Comparison of ENCODE assay signal across 8 mouse cellular contexts in the genomic region with DNA sequence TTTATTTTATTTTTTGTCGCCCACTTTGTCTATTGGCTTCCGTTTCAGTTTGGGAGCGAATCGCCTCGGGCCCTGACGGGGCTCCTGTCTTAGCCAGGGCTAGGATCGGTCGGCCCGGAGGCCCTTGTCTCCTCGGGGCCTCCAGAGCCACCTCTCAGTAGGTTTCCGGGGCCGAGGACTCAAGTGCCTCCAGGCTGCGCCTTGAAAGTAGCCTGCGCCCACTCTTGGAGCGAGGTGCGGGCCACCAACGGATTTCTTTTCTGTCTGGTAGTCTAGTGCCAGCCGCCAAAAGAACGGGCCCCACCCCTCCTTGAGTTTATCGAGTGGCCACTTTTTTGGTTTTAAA. TPM values are rescaled to one million over a fixed set of nuclear protein-coding genes. Genes with fewer than 3 reads are reported as not detected.
DNase-seq lines count a peak whose midpoint lies in the region; ATAC-seq lines count a peak whose summit lies in the region.

No protein-coding gene starts in this region.

- H3K36me3 ChIP-seq in hindbrain, embryonic 10.5 days, result peaks cover 28% of the 10 kb centered on the region

- WGBS in hindbrain, embryonic 10.5 days, result under 1% methylated on average over 20 of the region's 20 CpGs

- peaks cover 13% of the 10 kb centered on the region for H3K4me1 ChIP-seq in hindbrain, embryonic 10.5 days (replicated peaks)

- H3K27ac ChIP-seq in hindbrain, embryonic 10.5 days, result peak overlapping the region; percentile 99

- no peaks in the 10 kb centered on the region for H3K9me3 ChIP-seq in hindbrain, embryonic 10.5 days

- no peak for ATAC-seq in inflammation-experienced regulatory T-cells, adult 6 months

- H3K27me3 ChIP-seq in hindbrain, embryonic 10.5 days (ENCODE audit: insufficient read depth, poor library complexity, severe bottlenecking), result no peaks in the 10 kb centered on the region

- peak; percentile 66 for DNase-seq in MN1 (ENCODE audit: low spot score)
- DNase-seq in cerebellum, adult 18-20 months, result peak; percentile 29 to 52
- peak; percentile 18 to 61 for DNase-seq in frontal cortex, adult 2 months (ENCODE audit: extremely low spot score in 1 of 2, low spot score in 1 of 2)
- no peak for DNase-seq in hindbrain, embryonic 10.5 days (ENCODE audit: low spot score)
- peak; percentile 49 to 63 for DNase-seq in layer of hippocampus, postnatal 14 days (ENCODE audit: low spot score in 2 of 2)
- peak; percentile 50 for DNase-seq in lung, postnatal 25 days (ENCODE audit: low spot score)
- peak; percentile 24 to 33 for DNase-seq in right cerebral cortex, postnatal 36 days (ENCODE audit: low spot score in 2 of 2)

- peak overlapping the region; percentile 96 for H3K4me3 ChIP-seq in hindbrain, embryonic 10.5 days

RNA-seq across cellular contexts. Expression of a gene that starts 1.6 kb away (rescaled TPM):
- polyA plus RNA-seq in frontal cortex, adult 2 months (2012; rRNA removed), result 179 and 181 TPM in 2 replicates
- polyA plus RNA-seq in hindbrain, embryonic 10.5 days (2016; fragmentation: Nextera tagmentation; extraction: Ambion mirVana), result 203 and 270 TPM in 2 replicates
- total RNA-seq in layer of hippocampus, postnatal 14 days (2021), result 100 to 1,000 TPM; 118 to 121 TPM
- 100 to 1,000 TPM; 332 to 633 (median 429) TPM for polyA plus RNA-seq in inflammation-experienced regulatory T-cells, adult 6 months (2017; shearing (Covaris generic))

RNA-seq across cellular contexts. Expression of a gene that starts 35.6 kb away (rescaled TPM):
- polyA plus RNA-seq in frontal cortex, adult 2 months (2012; rRNA removed), result 37.7 and 45.8 TPM in 2 replicates
- polyA plus RNA-seq in hindbrain, embryonic 10.5 days (2016; fragmentation: Nextera tagmentation; extraction: Ambion mirVana), result 22.0 and 25.3 TPM in 2 replicates
- total RNA-seq in layer of hippocampus, postnatal 14 days (2021), result 10 to 100 TPM; 38.8 to 42.7 TPM
- polyA plus RNA-seq in inflammation-experienced regulatory T-cells, adult 6 months (2017; shearing (Covaris generic)), result 10 to 100 TPM; 10.3 to 16.8 (median 10.3) TPM

RNA-seq across cellular contexts. Expression of a gene that starts 55.3 kb away (rescaled TPM):
- 34.8 and 35.7 TPM in 2 replicates for polyA plus RNA-seq in frontal cortex, adult 2 months (2012; rRNA removed)
- 68.0 and 70.4 TPM in 2 replicates for polyA plus RNA-seq in hindbrain, embryonic 10.5 days (2016; fragmentation: Nextera tagmentation; extraction: Ambion mirVana)
- total RNA-seq in layer of hippocampus, postnatal 14 days (2021), result 10 to 100 TPM; 60.5 to 67.4 TPM
- polyA plus RNA-seq in inflammation-experienced regulatory T-cells, adult 6 months (2017; shearing (Covaris generic)), result 100 to 1,000 TPM in 2 of 3 experiments, 10 to 100 TPM in 1; 88.9 to 115 (median 110) TPM
